Mouse (Mus musculus) MEL (cell line): ENCODE results near the gene Fosb. TPM values are rescaled to one million over a fixed set of nuclear protein-coding genes. Genes with fewer than 3 reads are reported as not detected.

Experiments used
- DNase-seq: peaks from one replicate; pipeline ENCODE4 v3.0.0; 2011; ENCODE audit warnings: low read depth, low spot score
- H3K27ac ChIP-seq: 2 replicates; pipeline ENCODE4 v1.5.1; 2012; ENCODE audit warnings: low read depth, mild to moderate bottlenecking, control low read depth, low read length, moderate library complexity; ENCODE audit not compliant: control insufficient read depth
- H3K27me3 ChIP-seq, 2 experiments: fragments of 150-350 bp in 1 of 2; sonication (generic) in 1 of 2; 2 replicates each; pipeline ENCODE4 v1.6.1; 2012; ENCODE audit warnings: low read length in 2 of 2, mild to moderate bottlenecking in 2 of 2, improper control_type of control experiment in 1 of 2, moderate library complexity in 1 of 2; ENCODE audit not compliant: insufficient read depth in 2 of 2, control insufficient read depth in 1 of 2
- H3K36me3 ChIP-seq, 2 experiments: 2 replicates each; pipeline ENCODE4 v1.6.1; 2012 to 2014; ENCODE audit warnings: low read length in 2 of 2, improper control_type of control experiment in 1 of 2, inconsistent platforms in 1 of 2, mild to moderate bottlenecking in 1 of 2; ENCODE audit not compliant: insufficient read depth in 2 of 2, control insufficient read depth in 1 of 2
- H3K4me1 ChIP-seq, 2 experiments: fragments of 150-350 bp in 1 of 2; sonication (generic) in 1 of 2; 2 replicates each; pipeline ENCODE4 v1.6.1; 2012; ENCODE audit warnings: low read length in 2 of 2, improper control_type of control experiment in 1 of 2, mild to moderate bottlenecking in 1 of 2; ENCODE audit not compliant: insufficient read depth in 2 of 2, control insufficient read depth in 1 of 2
- H3K4me3 ChIP-seq, 2 experiments: fragments of 150-350 bp in 1 of 2; sonication (generic) in 1 of 2; 2 replicates each; pipeline ENCODE4 v1.5.1; 2012; ENCODE audit warnings: low read depth in 2 of 2, low read length in 2 of 2, mild to moderate bottlenecking in 2 of 2, moderate library complexity in 2 of 2, control low read depth in 1 of 2, improper control_type of control experiment in 1 of 2; ENCODE audit not compliant: control insufficient read depth in 1 of 2, insufficient read depth in 1 of 2
- H3K79me2 ChIP-seq: 2 replicates; pipeline ENCODE4 v1.6.1; 2012; ENCODE audit warnings: mild to moderate bottlenecking, low read length, moderate library complexity; ENCODE audit not compliant: control insufficient read depth, poor library complexity, insufficient read depth
- H3K9ac ChIP-seq: 2 replicates; pipeline ENCODE4 v1.6.1; 2012; ENCODE audit warnings: low read depth, mild to moderate bottlenecking, control low read depth, low read length, moderate library complexity; ENCODE audit not compliant: control insufficient read depth, poor library complexity, severe bottlenecking
- H3K9me3 ChIP-seq: fragments of 150-350 bp; sonication (generic); replicated peaks from 2 replicates; pipeline ENCODE4 v1.6.1; 2012; ENCODE audit warnings: mild to moderate bottlenecking, low read length, improper control_type of control experiment, moderate library complexity; ENCODE audit not compliant: insufficient read depth
- CHD2 ChIP-seq: IDR thresholded peaks from 2 replicates; pipeline ENCODE4 v1.6.1; 2011; ENCODE audit warnings: low read length, improper control_type of control experiment
- CTCF ChIP-seq, 3 experiments: IDR thresholded peaks in 2 of 3; conservative IDR thresholded peaks in 1 of 3; 2 replicates each; pipeline ENCODE4 v1.5.1; 2011 to 2012; ENCODE audit warnings: low read length in 3 of 3, low read depth in 2 of 3, mild to moderate bottlenecking in 2 of 3, improper control_type of control experiment in 1 of 3, inconsistent platforms in 1 of 3, mixed read lengths in 1 of 3, moderate library complexity in 1 of 3; ENCODE audit not compliant: control insufficient read depth in 1 of 3, insufficient read depth in 1 of 3, poor library complexity in 1 of 3, severe bottlenecking in 1 of 3
- ELF1 ChIP-seq: IDR thresholded peaks from 2 replicates; pipeline ENCODE4 v1.6.1; 2014; ENCODE audit warnings: low read depth, mild to moderate bottlenecking, inconsistent platforms, low read length, improper control_type of control experiment, moderate library complexity
- EP300 ChIP-seq, 2 experiments: IDR thresholded peaks; 2 replicates each; pipeline ENCODE4 v1.6.1; 2011; ENCODE audit warnings: improper control_type of control experiment in 2 of 2, low read length in 2 of 2, low read depth in 1 of 2, mild to moderate bottlenecking in 1 of 2
- GABPA ChIP-seq: IDR thresholded peaks from 2 replicates; pipeline ENCODE4 v1.6.1; 2012; ENCODE audit warnings: low read depth, mild to moderate bottlenecking, inconsistent platforms, low read length, improper control_type of control experiment, moderate library complexity
- HCFC1 ChIP-seq: IDR thresholded peaks from 2 replicates; pipeline ENCODE4 v1.6.1; 2012; ENCODE audit warnings: low read depth, mild to moderate bottlenecking, inconsistent platforms, low read length, improper control_type of control experiment, moderate library complexity
- JUND ChIP-seq: IDR thresholded peaks from 2 replicates; pipeline ENCODE4 v1.6.1; 2011; ENCODE audit warnings: low read depth, mild to moderate bottlenecking, improper control_type of control experiment, low read length
- KAT2A ChIP-seq: conservative IDR thresholded peaks from 2 replicates; pipeline ENCODE4 v1.6.1; 2012; ENCODE audit warnings: low read depth, low read length, improper control_type of control experiment, inconsistent platforms
- MAFK ChIP-seq: IDR thresholded peaks from 2 replicates; pipeline ENCODE4 v1.6.1; 2011; ENCODE audit warnings: low read depth, mild to moderate bottlenecking, low read length, improper control_type of control experiment, borderline replicate concordance
- MAX ChIP-seq: IDR thresholded peaks from 2 replicates; pipeline ENCODE4 v1.6.1; 2011; ENCODE audit warnings: low read length, improper control_type of control experiment
- MYB ChIP-seq: IDR thresholded peaks from 2 replicates; pipeline ENCODE4 v1.6.1; 2011; ENCODE audit warnings: mild to moderate bottlenecking, low read depth, low read length, improper control_type of control experiment
- MYC ChIP-seq: IDR thresholded peaks from 2 replicates; pipeline ENCODE4 v1.6.1; 2011; ENCODE audit warnings: low read depth, mild to moderate bottlenecking, low read length, improper control_type of control experiment, moderate library complexity
- NELFE ChIP-seq: IDR thresholded peaks from 2 replicates; pipeline ENCODE4 v1.6.1; 2011; ENCODE audit warnings: low read depth, low read length, improper control_type of control experiment
- NRF1 ChIP-seq: IDR thresholded peaks from 2 replicates; pipeline ENCODE4 v1.6.1; 2014; ENCODE audit warnings: low read depth, mild to moderate bottlenecking, inconsistent platforms, low read length, improper control_type of control experiment, moderate library complexity; ENCODE audit not compliant: poor library complexity, insufficient read depth, severe bottlenecking
- POLR2A ChIP-seq, 2 experiments: IDR thresholded peaks; 2 replicates each; pipeline ENCODE4 v1.6.1; 2011 to 2012; ENCODE audit warnings: low read length in 2 of 2, mild to moderate bottlenecking in 2 of 2, control low read depth in 1 of 2, improper control_type of control experiment in 1 of 2, low read depth in 1 of 2, moderate library complexity in 1 of 2; ENCODE audit not compliant: control insufficient read depth in 1 of 2, insufficient read depth in 1 of 2, poor library complexity in 1 of 2
- POLR2AphosphoS5 ChIP-seq: IDR thresholded peaks from 2 replicates; pipeline ENCODE4 v1.6.1; 2012; ENCODE audit warnings: low read depth, borderline replicate concordance, mild to moderate bottlenecking, inconsistent platforms, low read length, moderate library complexity, mixed read lengths
- RAD21 ChIP-seq: IDR thresholded peaks from 2 replicates; pipeline ENCODE4 v1.6.1; 2011; ENCODE audit warnings: mild to moderate bottlenecking, low read depth, low read length, improper control_type of control experiment
- RCOR1 ChIP-seq: IDR thresholded peaks from 2 replicates; pipeline ENCODE4 v1.6.1; 2012; ENCODE audit warnings: low read depth, mild to moderate bottlenecking, inconsistent platforms, low read length, improper control_type of control experiment
- SMC3 ChIP-seq: IDR thresholded peaks from 2 replicates; pipeline ENCODE4 v1.6.1; 2011; ENCODE audit warnings: low read depth, low read length, improper control_type of control experiment
- TBP ChIP-seq: IDR thresholded peaks from 2 replicates; pipeline ENCODE4 v1.8.0; 2011; ENCODE audit warnings: low read depth, low read length, improper control_type of control experiment
- USF1 ChIP-seq: IDR thresholded peaks from 2 replicates; pipeline ENCODE4 v1.6.1; 2014; ENCODE audit warnings: low read depth, mild to moderate bottlenecking, inconsistent platforms, low read length, improper control_type of control experiment, moderate library complexity
- ZMIZ1 ChIP-seq: IDR thresholded peaks from 2 replicates; pipeline ENCODE4 v1.6.1; 2012; ENCODE audit warnings: low read depth, mild to moderate bottlenecking, inconsistent platforms, low read length, improper control_type of control experiment, moderate library complexity
- ZNF384 ChIP-seq: IDR thresholded peaks from 2 replicates; pipeline ENCODE4 v1.6.1; 2012; ENCODE audit warnings: low read depth, mild to moderate bottlenecking, inconsistent platforms, low read length, improper control_type of control experiment
- polyA plus RNA-seq, 2 experiments: library from polyadenylated mRNA; stranded (reverse) in 1 of 2; unstranded in 1 of 2; fragments of >175 nt in 1 of 2; fragments of >200 nt in 1 of 2; gene quantifications; 2 replicates each; pipeline versions ENCODE4 v1.2.1 to v1.2.4; 2012; ENCODE audit warnings: low replicate concordance in 2 of 2, low read depth in 1 of 2; ENCODE audit not compliant: insufficient read length in 2 of 2, insufficient read depth in 1 of 2, missing spikeins in 1 of 2
- total RNA-seq: library from RNA; depleted of rRNA; stranded (reverse); fragments of 300-350 nt; gene quantifications from 2 replicates; pipeline ENCODE4 v1.2.3, GENCODE M21; 2012

Fosb gene
- total and polyA plus RNA-seq, 3 experiments, result 0.04 to 0.49 TPM; not detected in 1

GRCm38 (mm10) chr7:19356311-19356710 lies 46.5 kb upstream of the Fosb start:
- Histone ChIP-seq H3K36me3 (0 out of 4 replicates have a peak, but pooled peaks cover 0 to 2% of the 10 kb centered on the region in 2 experiments), H3K27me3 (no peaks in the 10 kb centered on the region)

GRCm38 (mm10) chr7:19354991-19355390 lies 45.1 kb upstream of the Fosb start:
- H3K9me3 ChIP-seq, result no peaks in the 10 kb centered on the region
- DNase-seq, result no peak

More at GRCm38 (mm10) chr7:19356311-19356710, 46.5 kb upstream of the Fosb start:
- Histone ChIP-seq H3K4me3 (no peak overlapping the region), H3K79me2 (peaks cover 10% of the 10 kb centered on the region), H3K4me1 (peaks cover 0 to 8% of the 10 kb centered on the region in 2 experiments; a peak in 1 of 4 replicates), H3K27ac (no peak overlapping the region), H3K9ac (no peak overlapping the region), H3K9me3 (no peaks in the 10 kb centered on the region)
- TF ChIP-seq TBP, result no peak
- no peak for TF ChIP-seq USF1
- TF ChIP-seq NELFE, result no peak
- TF ChIP-seq HCFC1, result no peak
- no peak for TF ChIP-seq KAT2A
- no peak for TF ChIP-seq EP300 (IDR thresholded peaks at IDR 0.05; ENCODE audit: low read depth in 1 of 2, low read length in 2 of 2)
- no peak for TF ChIP-seq GABPA
- TF ChIP-seq POLR2A (IDR thresholded peaks at IDR 0.05; ENCODE audit: control insufficient read depth in 1 of 2, insufficient read depth in 1 of 2, low read depth in 1 of 2, low read length in 2 of 2, poor library complexity in 1 of 2), result no peak
- no peak for TF ChIP-seq RAD21
- no peak for TF ChIP-seq CHD2
- no peak for TF ChIP-seq MAFK
- no peak for TF ChIP-seq NRF1
- TF ChIP-seq ZMIZ1, result no peak
- no peak for TF ChIP-seq CTCF (IDR thresholded peaks at IDR 0.05 in 2 of 3, conservative IDR thresholded peaks at IDR 0.05 in 1 of 3; ENCODE audit: control insufficient read depth in 1 of 3, insufficient read depth in 1 of 3, low read depth in 2 of 3, low read length in 3 of 3, poor library complexity in 1 of 3, severe bottlenecking in 1 of 3)
- no peak for TF ChIP-seq SMC3
- no peak for TF ChIP-seq POLR2AphosphoS5
- no peak for TF ChIP-seq ELF1
- no peak for TF ChIP-seq MYB
- no peak for TF ChIP-seq RCOR1
- no peak for DNase-seq

More at GRCm38 (mm10) chr7:19354991-19355390, 45.1 kb upstream of the Fosb start:
- Histone ChIP-seq H3K27me3 (no peaks in the 10 kb centered on the region), H3K27ac (no peak overlapping the region), H3K79me2 (peaks cover 10% of the 10 kb centered on the region), H3K36me3 (peaks cover 0 to 2% of the 10 kb centered on the region in 2 experiments; a peak in 1 of 4 replicates), H3K9ac (no peak overlapping the region), H3K4me3 (no peak overlapping the region), H3K4me1 (peaks cover 0 to 8% of the 10 kb centered on the region in 2 experiments; a peak in 1 of 4 replicates)
- TF ChIP-seq CHD2, result no peak
- TF ChIP-seq MYC, result no peak
- no peak for TF ChIP-seq JUND
- TF ChIP-seq ZNF384, result no peak
- no peak for TF ChIP-seq POLR2AphosphoS5
- no peak for TF ChIP-seq MAX
